In the genomic region with DNA sequence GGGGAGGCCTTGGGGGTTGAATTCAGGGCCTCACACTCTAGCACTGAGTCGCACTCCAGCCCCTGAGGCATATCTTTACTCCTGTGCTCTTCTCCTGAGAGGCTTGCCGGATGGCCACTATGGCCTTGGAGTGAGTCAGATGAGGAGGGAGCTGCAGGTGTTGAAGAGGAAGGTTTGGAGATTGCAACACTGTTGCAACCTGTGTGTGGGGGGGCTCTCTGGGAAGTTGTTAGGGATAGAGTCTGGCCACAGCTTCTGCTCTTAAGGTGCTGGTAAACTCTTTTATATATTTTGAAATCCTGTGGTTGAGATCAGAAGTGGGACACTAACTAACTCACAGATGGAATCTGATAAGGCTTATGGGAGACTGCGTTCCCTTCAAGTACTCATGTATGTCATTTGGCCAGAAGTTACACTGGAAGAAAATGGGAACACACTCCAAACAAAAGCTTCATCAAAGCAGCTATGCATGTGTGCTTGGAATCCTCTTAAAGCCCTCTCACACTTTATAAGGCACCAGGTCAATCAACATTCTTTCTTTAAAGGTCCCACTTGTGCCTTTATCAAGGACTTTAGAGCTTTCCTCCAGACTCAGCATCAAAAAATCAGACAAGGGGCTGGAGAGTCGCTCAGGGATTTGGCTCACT, we compare ENCODE assay signal across 13 mouse cellular contexts. TPM values are rescaled to one million over a fixed set of nuclear protein-coding genes. Genes with fewer than 3 reads are reported as not detected.
"Had no signal": no experiment of that assay in that cellular context is flagged by ENCODE, and none has a peak within 500 bp of the region (broad histone marks: within the 10 kb centered on the region; RNA-seq: fewer than 3 reads in every experiment).

No protein-coding gene starts in this region.

- DNase-seq: kidney, adult 18-20 months; kidney, postnatal 25 days; layer of hippocampus, adult 9-11 months; liver, postnatal 0 days; retina, postnatal 1 day; thymus, postnatal 25 days had no signal

- ATAC-seq: inflammation-experienced regulatory T-cells, adult 6 months; intestine, embryonic 16.5 days; liver, postnatal 0 days; midbrain, embryonic 13.5 days; midbrain, embryonic 16.5 days had no signal

RNA-seq across cellular contexts. Expression of a gene that starts 4.2 kb away (rescaled TPM):
- total RNA-seq: liver, adult 2 months; monocyte, adult 5-6 weeks; neutrophil, adult 5-6 weeks had no signal
